Mouse (Mus musculus) heart, embryonic 15.5 days (tissue): ENCODE data around the gene Shisal2a. TPM values are rescaled to one million over a fixed set of nuclear protein-coding genes. Genes with fewer than 3 reads are reported as not detected.

Experiments
- ATAC-seq: fragments of 200-750 bp; cut with Nextera tagmentation; replicated peaks from 2 replicates; pipeline ENCODE4 v1.8.0; 2017; ENCODE audit warnings: low read depth, moderate TSS enrichment; ENCODE audit not compliant: insufficient number of reproducible peaks, insufficient read depth, low FRiP score
- H3K27ac ChIP-seq: fragments of 300-500 bp; sonication (generic); 2 replicates; pipeline ENCODE4 v1.5.1; 2015; ENCODE audit warnings: mild to moderate bottlenecking, inconsistent platforms
- H3K27me3 ChIP-seq: fragments of 300-500 bp; sonication (generic); 2 replicates; pipeline ENCODE4 v1.6.1; 2015; ENCODE audit warnings: inconsistent platforms
- H3K36me3 ChIP-seq: fragments of 300-500 bp; sonication (generic); 2 replicates; pipeline ENCODE4 v1.6.1; 2015; ENCODE audit warnings: mild to moderate bottlenecking, inconsistent platforms
- H3K4me1 ChIP-seq: fragments of 300-500 bp; sonication (generic); replicated peaks from 2 replicates; pipeline ENCODE4 v1.6.1; 2015; ENCODE audit warnings: inconsistent platforms
- H3K4me2 ChIP-seq: fragments of 300-500 bp; sonication (generic); 2 replicates; pipeline ENCODE4 v1.6.1; 2015; ENCODE audit warnings: inconsistent platforms, mild to moderate bottlenecking, moderate library complexity
- H3K4me3 ChIP-seq: fragments of 300-500 bp; sonication (generic); 2 replicates; pipeline ENCODE4 v1.5.1; 2015; ENCODE audit warnings: mild to moderate bottlenecking, inconsistent platforms
- H3K9ac ChIP-seq: fragments of 300-500 bp; sonication (generic); 2 replicates; pipeline ENCODE4 v1.6.1; 2015; ENCODE audit warnings: mild to moderate bottlenecking, inconsistent platforms
- H3K9me3 ChIP-seq: fragments of 300-500 bp; sonication (generic); replicated peaks from 2 replicates; pipeline ENCODE4 v1.6.1; 2016; ENCODE audit warnings: inconsistent platforms
- WGBS: fragments of 180-500 bp; shearing (Covaris S2); methylation state at CpG from one replicate; pipeline ENCODE4 v1.1.7; 2015; ENCODE audit warnings: mixed read lengths; 5-methylcytosine and 5-hydroxymethylcytosine counted together
- polyA plus RNA-seq: library from polyadenylated mRNA; unstranded; fragments of >200 nt; fragmentation: Nextera tagmentation; extraction: Ambion mirVana; gene quantifications from 2 replicates; pipeline ENCODE4 v1.2.1, GENCODE M21; 2015

The Shisal2a gene
- polyA plus RNA-seq, 1 experiment from 2014 or later = 1.3 TPM

GRCm38 (mm10) chr4:108350819-108351218, 32.3 kb downstream of the Shisal2a start:
- Histone ChIP-seq H3K4me3 (no peak overlapping the region), H3K4me1 (peaks cover 66% of the 10 kb centered on the region), H3K4me2 (peak overlapping the region; percentile 14; the same call in 1 of the 2 replicates), H3K9me3 (no peaks in the 10 kb centered on the region), H3K36me3 (no peaks in the 10 kb centered on the region), H3K9ac (no peak overlapping the region), H3K27ac (peak overlapping the region; percentile 86), H3K27me3 (no peaks in the 10 kb centered on the region)
- ATAC-seq = peak; percentile 64
- WGBS = 9% methylated on average over 8 of the region's 8 CpGs

DNA sequence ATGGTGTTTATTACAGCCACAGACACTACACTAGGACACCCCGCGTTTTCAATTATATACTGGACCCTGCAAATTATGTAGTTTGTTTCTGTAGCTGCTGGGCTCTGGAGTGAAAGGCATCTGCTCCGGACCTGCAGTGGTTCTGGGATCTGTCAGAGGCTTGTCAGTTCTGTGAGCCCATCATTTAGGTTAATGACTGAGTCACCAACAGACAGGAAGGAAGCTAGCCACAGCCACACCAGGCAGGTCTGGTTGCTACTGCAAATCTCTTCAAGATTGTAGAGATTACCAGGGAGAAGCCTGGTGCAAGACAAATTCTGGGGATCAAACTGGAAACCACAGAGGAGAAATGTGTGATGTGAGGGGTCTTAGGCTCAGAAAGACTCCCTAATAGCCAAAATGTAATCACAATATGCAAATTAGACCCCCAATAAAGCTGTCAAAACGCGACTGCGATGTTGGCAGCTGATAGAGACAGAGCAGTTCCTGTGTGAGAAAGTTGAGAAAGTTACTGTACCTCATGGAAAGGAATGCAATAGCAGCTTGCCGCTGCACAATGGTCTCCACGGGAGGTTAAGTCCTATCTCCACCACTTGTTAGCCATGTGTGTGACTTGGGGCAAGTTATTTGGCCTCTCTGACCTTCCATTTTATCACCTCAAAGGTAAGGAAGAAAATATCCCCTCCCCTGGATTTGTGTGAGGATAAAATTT, 33.2 kb downstream of the Shisal2a start:
- Histone ChIP-seq H3K27me3 (no peaks in the 10 kb centered on the region), H3K9ac (no peak overlapping the region), H3K4me3 (no peak overlapping the region), H3K36me3 (no peaks in the 10 kb centered on the region), H3K4me2 (no peak overlapping the region), H3K27ac (peak overlapping the region; percentile 86), H3K4me1 (peaks cover 64% of the 10 kb centered on the region), H3K9me3 (no peaks in the 10 kb centered on the region)
- no peak for ATAC-seq
- WGBS = 19% methylated on average over 8 of the region's 8 CpGs

- no peaks in the 10 kb centered on the region for H3K27me3 ChIP-seq
- peaks cover 58% of the 10 kb centered on the region for H3K4me1 ChIP-seq
- peak overlapping the region; percentile 86 for H3K27ac ChIP-seq
- ATAC-seq = no peak
- WGBS = 81% methylated on average over 3 of the region's 3 CpGs
- H3K36me3 ChIP-seq = no peaks in the 10 kb centered on the region
- no peak overlapping the region for H3K4me2 ChIP-seq
- no peak overlapping the region for H3K9ac ChIP-seq
- H3K4me3 ChIP-seq = no peak overlapping the region
- H3K9me3 ChIP-seq = no peaks in the 10 kb centered on the region
These were observed 34.1 kb downstream of the Shisal2a start for GRCm38 (mm10) chr4:108349064-108349463.

GRCm38 (mm10) chr4:108348256-108348875, 34.8 kb downstream of the Shisal2a start:
- Histone ChIP-seq H3K4me1 (peaks cover 57% of the 10 kb centered on the region), H3K4me2 (no peak overlapping the region), H3K9me3 (no peaks in the 10 kb centered on the region), H3K27me3 (no peaks in the 10 kb centered on the region), H3K36me3 (no peaks in the 10 kb centered on the region), H3K27ac (peak overlapping the region; percentile 86), H3K4me3 (no peak overlapping the region), H3K9ac (no peak overlapping the region)
- ATAC-seq = no peak
- 26% methylated on average over 5 of the region's 5 CpGs for WGBS

DNA sequence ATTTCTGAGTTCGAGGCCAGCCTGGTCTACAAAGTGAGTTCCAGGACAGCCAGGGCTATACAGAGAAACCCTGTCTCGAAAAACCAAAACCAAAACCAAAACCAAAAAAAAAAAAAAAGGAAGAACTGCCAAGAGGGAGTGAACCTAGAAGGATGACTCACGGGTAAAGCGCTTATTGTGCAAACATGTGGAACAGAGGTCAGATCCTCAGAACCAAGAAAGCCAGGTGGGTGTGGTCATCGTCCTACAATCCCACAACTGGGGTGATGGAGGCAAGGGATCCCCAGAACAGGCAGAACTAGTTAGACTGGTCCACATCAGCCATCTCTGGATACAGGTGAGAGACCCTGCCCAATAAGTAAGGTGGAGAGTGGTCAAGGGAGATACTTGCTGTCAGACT, 36.0 kb downstream of the Shisal2a start:
- H3K4me2 ChIP-seq = no peak overlapping the region
- no peak for ATAC-seq
- H3K4me1 ChIP-seq = peaks cover 56% of the 10 kb centered on the region
- no peak overlapping the region for H3K27ac ChIP-seq
- H3K9me3 ChIP-seq = no peaks in the 10 kb centered on the region
- WGBS = 76% methylated on average over 5 of the region's 5 CpGs
- H3K9ac ChIP-seq = no peak overlapping the region
- no peaks in the 10 kb centered on the region for H3K36me3 ChIP-seq
- no peak overlapping the region for H3K4me3 ChIP-seq
- no peaks in the 10 kb centered on the region for H3K27me3 ChIP-seq

DNA sequence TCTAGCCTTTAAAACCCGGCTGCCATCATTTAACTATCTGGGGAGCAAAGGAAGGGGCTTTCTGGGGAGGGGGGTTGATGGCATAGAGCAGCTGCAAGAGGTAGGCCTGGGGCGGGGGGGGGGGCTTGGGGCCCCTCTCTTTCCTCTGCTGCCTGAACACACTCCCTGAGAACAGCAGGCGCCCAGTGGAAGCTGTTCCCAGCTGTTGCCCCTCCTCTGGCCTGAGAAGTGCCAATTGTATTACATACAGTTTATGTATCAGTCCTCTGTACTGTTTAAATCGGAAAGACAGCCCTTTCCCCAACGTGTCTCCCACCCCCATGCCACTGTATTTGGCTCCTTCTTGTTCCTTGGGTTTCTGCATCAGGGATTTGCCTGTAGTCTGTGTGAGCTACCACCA, 37.3 kb downstream of the Shisal2a start:
- Histone ChIP-seq H3K4me3 (no peak overlapping the region), H3K4me1 (peaks cover 45% of the 10 kb centered on the region), H3K36me3 (0 out of 2 replicates have a peak, but pooled peaks cover 3% of the 10 kb centered on the region), H3K27me3 (no peaks in the 10 kb centered on the region), H3K27ac (no peak overlapping the region), H3K9me3 (no peaks in the 10 kb centered on the region), H3K9ac (no peak overlapping the region), H3K4me2 (no peak overlapping the region)
- ATAC-seq = no peak
- WGBS = 46% methylated on average over 5 of the region's 5 CpGs

GRCm38 (mm10) chr4:108344631-108345083, 38.5 kb downstream of the Shisal2a start:
- no peak overlapping the region for H3K9ac ChIP-seq
- H3K4me2 ChIP-seq = no peak overlapping the region
- 33% methylated on average over 7 of the region's 7 CpGs for WGBS

DNA sequence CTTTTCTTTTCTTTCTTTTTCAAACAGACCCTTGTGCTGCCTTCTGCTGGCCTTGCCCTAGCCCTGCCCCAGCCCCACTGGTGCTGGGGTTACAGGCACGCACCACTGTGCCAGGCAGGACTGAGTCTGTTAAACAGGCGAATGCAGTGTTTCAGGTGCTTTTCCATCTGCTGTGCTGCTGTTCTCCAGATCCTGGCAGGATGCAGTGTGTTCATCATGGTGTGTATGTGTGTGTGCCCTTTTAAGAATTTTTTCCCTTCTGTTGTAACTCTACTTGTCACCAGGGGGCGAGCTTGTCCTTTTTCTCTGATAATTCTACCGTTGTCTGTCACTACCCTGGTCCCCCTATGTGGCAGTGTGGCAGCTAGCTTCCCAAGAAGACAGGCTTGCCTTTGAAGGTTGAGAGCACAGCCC, 43.9 kb downstream of the Shisal2a start:
- Histone ChIP-seq H3K4me2 (no peak overlapping the region), H3K27me3 (no peaks in the 10 kb centered on the region), H3K9ac (no peak overlapping the region), H3K9me3 (no peaks in the 10 kb centered on the region), H3K36me3 (peaks cover 30% of the 10 kb centered on the region), H3K4me1 (peaks cover 5% of the 10 kb centered on the region; the same call in 1 of the 2 replicates), H3K4me3 (no peak overlapping the region), H3K27ac (no peak overlapping the region)
- peak; percentile 32; the same call in 1 of the 2 replicates for ATAC-seq
- WGBS = 18% methylated on average over 4 of the region's 4 CpGs

More at GRCm38 (mm10) chr4:108344631-108345083, 38.5 kb downstream of the Shisal2a start:
- ATAC-seq = no peak
- no peak overlapping the region for H3K4me3 ChIP-seq
- H3K9me3 ChIP-seq = no peaks in the 10 kb centered on the region
- H3K4me1 ChIP-seq = peaks cover 33% of the 10 kb centered on the region
- no peaks in the 10 kb centered on the region for H3K27me3 ChIP-seq
- peak overlapping the region; percentile 40; the same call in 1 of the 2 replicates for H3K27ac ChIP-seq
- 0 out of 2 replicates have a peak, but pooled peaks cover 3% of the 10 kb centered on the region for H3K36me3 ChIP-seq

GRCm38 (mm10) chr4:108338811-108339210, 44.3 kb downstream of the Shisal2a start:
- ATAC-seq = no peak
- Histone ChIP-seq H3K9ac (no peak overlapping the region), H3K4me2 (no peak overlapping the region), H3K9me3 (no peaks in the 10 kb centered on the region), H3K27me3 (no peaks in the 10 kb centered on the region), H3K27ac (no peak overlapping the region), H3K4me3 (no peak overlapping the region), H3K36me3 (peaks cover 33% of the 10 kb centered on the region), H3K4me1 (peaks cover 5% of the 10 kb centered on the region; the same call in 1 of the 2 replicates)
- WGBS = 64% methylated on average over 10 of the region's 10 CpGs

- Histone ChIP-seq H3K9me3 (no peaks in the 10 kb centered on the region), H3K36me3 (peaks cover 37% of the 10 kb centered on the region), H3K4me3 (no peak overlapping the region), H3K9ac (no peak overlapping the region), H3K27ac (no peak overlapping the region), H3K4me1 (peaks cover 5% of the 10 kb centered on the region; the same call in 1 of the 2 replicates), H3K27me3 (no peaks in the 10 kb centered on the region), H3K4me2 (no peak overlapping the region)
- no peak for ATAC-seq
- WGBS = 57% methylated on average over 9 of the region's 9 CpGs
These were observed 44.8 kb downstream of the Shisal2a start for GRCm38 (mm10) chr4:108338321-108338733.

GRCm38 (mm10) chr4:108337817-108338216, 45.3 kb downstream of the Shisal2a start:
- H3K9ac ChIP-seq = no peak overlapping the region
- H3K4me1 ChIP-seq = peaks cover 5% of the 10 kb centered on the region; the same call in 1 of the 2 replicates
- no peaks in the 10 kb centered on the region for H3K9me3 ChIP-seq
- H3K27ac ChIP-seq = no peak overlapping the region
- H3K4me3 ChIP-seq = no peak overlapping the region
- H3K4me2 ChIP-seq = no peak overlapping the region
- no peak for ATAC-seq
- no peaks in the 10 kb centered on the region for H3K27me3 ChIP-seq
- peaks cover 40% of the 10 kb centered on the region for H3K36me3 ChIP-seq
- 52% methylated on average over 3 of the region's 3 CpGs for WGBS
